Comparison of ENCODE assay signal across 19 mouse cellular contexts in genomic region chr4:43341276-43341891, GRCm38 (mm10). TPM values are rescaled to one million over a fixed set of nuclear protein-coding genes. Genes with fewer than 3 reads are reported as not detected.
DNase-seq lines count a peak whose midpoint lies in the region; ATAC-seq and TF ChIP-seq lines count a peak whose summit lies in the region.
"Had no signal": no experiment of that assay in that cellular context is flagged by ENCODE, and none has a peak within 500 bp of the region (broad histone marks: within the 10 kb centered on the region; RNA-seq: fewer than 3 reads in every experiment).

No protein-coding gene starts in this region.

- no peak for ATAC-seq in intestine, postnatal 0 days
- ATAC-seq in intestine, embryonic 16.5 days = no peak
- ATAC-seq in midbrain, embryonic 11.5 days (ENCODE audit: low FRiP score) = peak; percentile 58
- ATAC-seq in midbrain, embryonic 16.5 days = no peak
- no peak for ATAC-seq in activated CD4-positive, CD25-positive, alpha-beta regulatory T cell, adult 4 months
- ATAC-seq: forebrain, embryonic 13.5 days; hindbrain, embryonic 16.5 days had no signal

- H3K27ac ChIP-seq in intestine, postnatal 0 days (ENCODE audit: low read depth, low read length) = no peak overlapping the region
- H3K27ac ChIP-seq in intestine, embryonic 16.5 days (ENCODE audit: low read length) = no peak overlapping the region
- no peak overlapping the region for H3K27ac ChIP-seq in midbrain, embryonic 11.5 days (ENCODE audit: low read depth, low read length)
- H3K27ac ChIP-seq in midbrain, embryonic 16.5 days (ENCODE audit: low read length) = no peak overlapping the region
- H3K27ac ChIP-seq: forebrain, embryonic 13.5 days; heart, embryonic 13.5 days; limb, embryonic 10.5 days had no signal

- H3K36me3 ChIP-seq in intestine, postnatal 0 days (ENCODE audit: control insufficient read depth, insufficient read depth) = no peaks in the 10 kb centered on the region
- H3K36me3 ChIP-seq in intestine, embryonic 16.5 days (ENCODE audit: control insufficient read depth, insufficient read depth, low read length) = no peaks in the 10 kb centered on the region
- no peaks in the 10 kb centered on the region for H3K36me3 ChIP-seq in midbrain, embryonic 11.5 days (ENCODE audit: control insufficient read depth, insufficient read depth, low read length)
- H3K36me3 ChIP-seq in midbrain, embryonic 16.5 days (ENCODE audit: control insufficient read depth, insufficient read depth, low read length) = no peaks in the 10 kb centered on the region
- H3K36me3 ChIP-seq: heart, embryonic 13.5 days; limb, embryonic 10.5 days had no signal

- H3K9me3 ChIP-seq in intestine, postnatal 0 days (ENCODE audit: control insufficient read depth) = no peaks in the 10 kb centered on the region
- peaks cover 3% of the 10 kb centered on the region for H3K9me3 ChIP-seq in intestine, embryonic 16.5 days (ENCODE audit: control insufficient read depth, low read length)
- peaks cover under 1% of the 10 kb centered on the region; the same call in 1 of the 2 replicates for H3K9me3 ChIP-seq in midbrain, embryonic 11.5 days (ENCODE audit: control insufficient read depth, low read length)
- peaks cover 2% of the 10 kb centered on the region; the same call in 1 of the 2 replicates for H3K9me3 ChIP-seq in midbrain, embryonic 16.5 days (replicated peaks; ENCODE audit: control insufficient read depth, low read length, poor library complexity, severe bottlenecking)
- H3K9me3 ChIP-seq: limb, embryonic 10.5 days had no signal

- no peak for TF ChIP-seq POLR2A in brain, embryonic 14.5 days (IDR thresholded peaks at IDR 0.05; ENCODE audit: borderline replicate concordance, extremely low read depth, insufficient read depth, insufficient read length, poor library complexity, severe bottlenecking)

- H3K4me1 ChIP-seq in intestine, postnatal 0 days (replicated peaks; ENCODE audit: control insufficient read depth, insufficient read depth, low read length) = no peaks in the 10 kb centered on the region
- H3K4me1 ChIP-seq in intestine, embryonic 16.5 days (ENCODE audit: control insufficient read depth, insufficient read depth, low read length) = 0 out of 2 replicates have a peak, but pooled peaks cover 4% of the 10 kb centered on the region
- H3K4me1 ChIP-seq in midbrain, embryonic 11.5 days (ENCODE audit: control insufficient read depth, insufficient read depth, low read length) = no peaks in the 10 kb centered on the region
- H3K4me1 ChIP-seq in midbrain, embryonic 16.5 days (ENCODE audit: control insufficient read depth, insufficient read depth, low read length) = no peaks in the 10 kb centered on the region
- H3K4me1 ChIP-seq: heart, embryonic 13.5 days; limb, embryonic 10.5 days had no signal

- H3K27me3 ChIP-seq in intestine, postnatal 0 days (replicated peaks; ENCODE audit: control insufficient read depth, insufficient read depth, low read length) = no peaks in the 10 kb centered on the region
- H3K27me3 ChIP-seq in intestine, embryonic 16.5 days (replicated peaks; ENCODE audit: control insufficient read depth, insufficient read depth, low read length) = no peaks in the 10 kb centered on the region
- no peaks in the 10 kb centered on the region for H3K27me3 ChIP-seq in midbrain, embryonic 11.5 days (ENCODE audit: control insufficient read depth, insufficient read depth, low read length)
- no peaks in the 10 kb centered on the region for H3K27me3 ChIP-seq in midbrain, embryonic 16.5 days (ENCODE audit: control insufficient read depth, insufficient read depth, low read depth, low read length)
- H3K27me3 ChIP-seq: forebrain, embryonic 13.5 days; heart, embryonic 13.5 days had no signal

- DNase-seq in midbrain, embryonic 11.5 days (ENCODE audit: low spot score, missing footprints) = peak; percentile 87
- peak; percentile 18 for DNase-seq in brain, embryonic 14.5 days (ENCODE audit: low read depth)
- DNase-seq in retina, postnatal 7 days (ENCODE audit: low read depth, low spot score) = peak; percentile 9
- DNase-seq in adrenal gland, adult 18-20 months (ENCODE audit: low spot score in 2 of 2) = no peak
- DNase-seq: adrenal gland, adult 8-10 months; cerebellum, adult 9-11 months; gastrocnemius, postnatal 10 days; kidney, adult 18-20 months; kidney, postnatal 14 days; lung, adult 2 months; thymus, postnatal 4 days had no signal

- H3K9ac ChIP-seq in intestine, postnatal 0 days (ENCODE audit: low read depth, low read length) = no peak overlapping the region
- no peak overlapping the region for H3K9ac ChIP-seq in intestine, embryonic 16.5 days (ENCODE audit: low read depth, low read length)
- H3K9ac ChIP-seq in midbrain, embryonic 11.5 days (ENCODE audit: low read length) = no peak overlapping the region
- no peak overlapping the region for H3K9ac ChIP-seq in midbrain, embryonic 16.5 days (ENCODE audit: low read depth, low read length)
- H3K9ac ChIP-seq: forebrain, embryonic 13.5 days; heart, embryonic 13.5 days had no signal

- peak; percentile 48 for TF ChIP-seq CTCF in intestine, postnatal 0 days (IDR thresholded peaks at IDR 0.05; ENCODE audit: low read depth)
- TF ChIP-seq CTCF in brain, embryonic 14.5 days (IDR thresholded peaks at IDR 0.05; ENCODE audit: borderline replicate concordance, extremely low read depth, insufficient read depth, insufficient read length) = no peak

- no peak overlapping the region for H3K4me2 ChIP-seq in intestine, postnatal 0 days (replicated peaks; ENCODE audit: low read depth)
- no peak overlapping the region for H3K4me2 ChIP-seq in intestine, embryonic 16.5 days (ENCODE audit: low read depth, low read length)
- H3K4me2 ChIP-seq in midbrain, embryonic 11.5 days = no peak overlapping the region
- H3K4me2 ChIP-seq in midbrain, embryonic 16.5 days (ENCODE audit: low read length) = no peak overlapping the region
- H3K4me2 ChIP-seq: forebrain, embryonic 13.5 days; heart, embryonic 13.5 days had no signal

- no peak overlapping the region for H3K4me3 ChIP-seq in intestine, postnatal 0 days (ENCODE audit: low read depth, low read length)
- no peak overlapping the region for H3K4me3 ChIP-seq in intestine, embryonic 16.5 days (ENCODE audit: low read length)
- H3K4me3 ChIP-seq in midbrain, embryonic 11.5 days (ENCODE audit: low read depth, low read length) = no peak overlapping the region
- no peak overlapping the region for H3K4me3 ChIP-seq in midbrain, embryonic 16.5 days (ENCODE audit: low read depth, low read length)
- H3K4me3 ChIP-seq: forebrain, embryonic 13.5 days; heart, embryonic 13.5 days; limb, embryonic 10.5 days had no signal

- WGBS in intestine, postnatal 0 days = 87% methylated on average over 7 of the region's 7 CpGs
- WGBS in intestine, embryonic 16.5 days = 81% methylated on average over 7 of the region's 7 CpGs
- 41% methylated on average over 7 of the region's 7 CpGs for WGBS in midbrain, embryonic 11.5 days
- 32% methylated on average over 7 of the region's 7 CpGs for WGBS in midbrain, embryonic 16.5 days

RNA-seq across cellular contexts. Expression of gene Rusc2, which starts 40.4 kb away (rescaled TPM):
- 11.9 and 12.1 TPM in 2 replicates for polyA plus RNA-seq in intestine, postnatal 0 days (2015; fragmentation: Nextera tagmentation; extraction: Ambion mirVana)
- polyA plus RNA-seq in intestine, embryonic 16.5 days (2015; fragmentation: Nextera tagmentation; extraction: Ambion mirVana) = 11.8 and 13.0 TPM in 2 replicates
- 13.7 TPM in 2 replicates for polyA plus RNA-seq in midbrain, embryonic 11.5 days (2014; fragmentation: Nextera tagmentation; extraction: Ambion mirVana)
- polyA plus RNA-seq in midbrain, embryonic 16.5 days (2015; fragmentation: Nextera tagmentation; extraction: Ambion mirVana) = 85.4 and 89.0 TPM in 2 replicates
- 49.8 and 124 TPM in 2 replicates for polyA plus RNA-seq in brain, embryonic 14.5 days (2012; rRNA removed)
- polyA plus RNA-seq in activated CD4-positive, CD25-positive, alpha-beta regulatory T cell, adult 4 months (2017; shearing (Covaris generic)) = not detected
- total RNA-seq in adrenal gland, adult 18-20 months (2021) = 10 to 100 TPM; 36.9 to 39.9 TPM

Comparison
In these comparisons a context has a peak if more than half of its experiments do, and no peak if none do; other contexts are left out.
1. DNase-seq: peak in midbrain, embryonic 11.5 days (single experiment), brain, embryonic 14.5 days (single experiment) and retina, postnatal 7 days (single experiment); none in adrenal gland, adult 18-20 months (0 of 2).
2. RNA of gene Rusc2, which starts 40.4 kb away (polyA plus RNA-seq): 49.8 to 124 TPM in brain, embryonic 14.5 days, 85.4 to 89.0 TPM in midbrain, embryonic 16.5 days, 13.7 TPM in midbrain, embryonic 11.5 days, 11.9 to 12.1 TPM in intestine, postnatal 0 days and 11.8 to 13.0 TPM in intestine, embryonic 16.5 days; not detected in activated CD4-positive, CD25-positive, alpha-beta regulatory T cell, adult 4 months; every median in the first group is over 10 times any median in the second.